Mouse (Mus musculus): ENCODE measurements around the gene Pbrm1. TPM values are rescaled to one million over a fixed set of nuclear protein-coding genes. Genes with fewer than 3 reads are reported as not detected.

Pbrm1 gene
- total RNA-seq, 2 experiments from 2014 or later, result 52.3 to 54.5 TPM

DNA sequence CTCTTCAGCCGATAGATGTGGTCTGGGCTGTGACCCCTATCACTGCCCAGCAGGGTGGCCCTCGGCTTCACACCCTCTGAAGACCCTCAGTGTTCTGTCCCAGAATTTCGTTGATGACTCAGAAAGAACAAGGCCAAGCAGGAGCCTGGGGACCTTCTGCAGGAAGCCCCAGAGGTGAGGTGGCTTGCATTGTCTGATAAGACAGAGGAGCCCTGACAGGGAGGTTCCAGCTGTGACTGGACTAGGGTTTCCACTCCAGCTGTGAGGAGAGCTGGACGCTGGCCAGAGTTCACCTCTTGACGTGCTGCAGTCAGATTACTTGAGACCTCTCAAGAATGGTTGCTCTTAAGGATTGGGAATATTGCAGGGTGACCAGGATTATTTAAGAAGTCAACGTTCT, 113.1 kb downstream of the Pbrm1 start:
- DNase-seq (ENCODE audit: low spot score in 2 of 2), result no peak

DNA sequence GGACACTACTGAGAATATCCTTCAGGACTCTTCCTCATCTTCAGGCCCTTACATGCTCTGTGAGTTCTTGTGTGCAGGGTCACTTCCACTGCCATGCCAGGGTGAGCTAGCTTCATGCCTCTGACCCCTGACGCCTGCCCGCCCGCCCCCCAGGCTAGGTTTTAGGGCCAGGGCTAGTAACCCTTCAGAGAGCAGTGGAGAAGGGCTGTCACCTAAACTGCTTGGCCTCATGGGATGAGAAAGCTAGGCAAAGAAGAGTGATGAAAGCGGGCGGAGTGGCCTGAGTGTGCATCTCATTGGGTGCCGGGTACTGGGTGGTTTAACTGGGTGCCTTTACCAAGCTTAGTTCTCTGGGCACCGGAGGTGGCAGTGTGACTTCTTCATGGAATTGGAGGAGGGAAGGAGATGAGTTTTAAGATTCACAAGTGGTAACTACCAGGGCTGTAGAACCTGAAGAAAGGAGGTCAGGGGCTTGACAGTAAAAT, 113.6 kb downstream of the Pbrm1 start:
- DNase-seq (ENCODE audit: low spot score in 2 of 2), result no peak

- no peak for DNase-seq (ENCODE audit: low spot score in 2 of 2)
Measured at GRCm38 (mm10) chr14:31133023-31133665, 114.2 kb downstream of the Pbrm1 start.

DNA sequence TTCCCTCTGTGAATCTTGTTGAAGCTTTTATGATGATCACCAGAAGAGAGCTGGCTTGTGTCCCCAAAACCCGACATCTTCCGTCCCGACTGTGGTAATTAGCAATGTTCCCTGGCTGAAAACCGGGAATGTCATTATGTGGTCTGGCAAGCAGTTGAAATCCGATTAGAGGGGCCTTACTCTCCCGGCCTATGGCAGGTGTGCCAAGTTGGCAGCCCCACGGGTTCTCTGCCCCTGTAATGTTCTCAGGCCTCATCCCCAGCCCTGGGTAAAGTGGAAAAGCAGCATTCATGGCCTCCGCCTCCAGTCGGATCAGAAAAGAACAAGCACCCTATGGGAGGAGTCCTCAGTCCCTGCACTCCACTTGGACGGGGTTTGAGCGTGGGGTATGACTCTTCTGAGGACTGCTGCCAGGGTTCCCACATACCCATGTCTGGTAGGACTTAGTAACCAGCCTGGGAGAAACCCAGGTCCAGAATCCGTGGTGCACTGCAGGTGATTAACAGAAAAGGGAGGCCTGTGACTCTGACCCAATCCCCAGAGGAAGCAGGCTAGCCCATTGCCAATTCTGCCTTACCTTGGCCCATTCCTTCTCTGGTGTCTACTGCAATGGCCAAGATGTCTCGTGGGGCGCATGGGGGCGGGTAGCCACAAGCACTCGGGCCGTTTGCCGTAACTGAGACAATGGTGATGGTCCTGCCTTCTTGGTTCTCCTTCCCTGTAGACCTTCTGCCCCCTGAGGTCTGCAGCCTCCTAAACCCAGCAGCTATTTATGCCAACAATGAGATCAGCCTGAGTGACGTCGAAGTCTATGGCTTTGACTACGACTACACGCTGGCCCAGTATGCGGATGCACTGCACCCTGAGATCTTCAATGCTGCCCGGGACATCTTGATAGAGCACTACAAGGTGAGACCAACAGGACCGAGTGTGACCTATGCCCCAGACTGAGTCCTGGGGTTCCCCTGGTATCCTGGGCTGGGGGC, 115.4 kb downstream of the Pbrm1 start:
- no peak for DNase-seq (ENCODE audit: low spot score in 2 of 2)

DNA sequence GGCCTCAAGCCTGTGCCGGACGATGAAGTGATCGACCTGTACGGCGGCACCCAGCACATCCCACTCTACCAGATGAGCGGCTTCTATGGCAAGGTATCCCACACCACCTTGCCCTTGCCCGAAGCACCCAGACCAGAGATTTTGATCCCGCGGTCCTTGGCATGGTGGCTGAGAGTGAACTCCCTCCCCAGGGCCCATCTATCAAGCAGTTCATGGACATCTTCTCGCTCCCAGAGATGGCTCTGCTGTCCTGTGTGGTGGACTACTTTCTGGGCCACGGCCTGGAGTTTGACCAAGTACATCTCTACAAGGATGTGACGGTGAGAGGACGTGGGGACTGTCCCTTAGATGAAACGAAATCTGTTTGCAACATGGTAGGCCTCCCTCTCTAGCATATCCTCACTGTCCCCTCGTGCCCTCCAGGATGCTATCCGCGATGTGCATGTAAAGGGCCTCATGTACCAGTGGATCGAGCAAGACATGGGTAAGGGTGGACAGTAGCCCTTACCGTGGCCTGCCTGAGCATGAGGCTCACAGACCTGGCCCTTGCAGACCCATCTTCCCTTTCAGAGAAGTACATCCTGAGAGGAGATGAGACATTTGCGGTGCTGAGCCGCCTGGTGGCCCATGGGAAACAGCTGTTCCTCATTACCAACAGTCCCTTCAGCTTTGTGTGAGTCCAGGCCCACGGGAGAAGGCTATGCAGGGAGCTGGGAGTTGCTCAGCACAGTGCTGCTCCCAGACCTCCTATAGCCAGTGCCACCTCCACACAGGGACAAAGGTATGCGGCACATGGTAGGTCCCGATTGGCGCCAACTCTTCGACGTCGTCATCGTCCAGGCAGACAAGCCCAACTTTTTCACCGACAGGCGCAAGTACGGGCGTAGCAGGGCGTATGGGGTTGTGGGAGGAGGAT, 116.8 kb downstream of the Pbrm1 start:
- DNase-seq (ENCODE audit: low spot score in 2 of 2), result no peak

DNA sequence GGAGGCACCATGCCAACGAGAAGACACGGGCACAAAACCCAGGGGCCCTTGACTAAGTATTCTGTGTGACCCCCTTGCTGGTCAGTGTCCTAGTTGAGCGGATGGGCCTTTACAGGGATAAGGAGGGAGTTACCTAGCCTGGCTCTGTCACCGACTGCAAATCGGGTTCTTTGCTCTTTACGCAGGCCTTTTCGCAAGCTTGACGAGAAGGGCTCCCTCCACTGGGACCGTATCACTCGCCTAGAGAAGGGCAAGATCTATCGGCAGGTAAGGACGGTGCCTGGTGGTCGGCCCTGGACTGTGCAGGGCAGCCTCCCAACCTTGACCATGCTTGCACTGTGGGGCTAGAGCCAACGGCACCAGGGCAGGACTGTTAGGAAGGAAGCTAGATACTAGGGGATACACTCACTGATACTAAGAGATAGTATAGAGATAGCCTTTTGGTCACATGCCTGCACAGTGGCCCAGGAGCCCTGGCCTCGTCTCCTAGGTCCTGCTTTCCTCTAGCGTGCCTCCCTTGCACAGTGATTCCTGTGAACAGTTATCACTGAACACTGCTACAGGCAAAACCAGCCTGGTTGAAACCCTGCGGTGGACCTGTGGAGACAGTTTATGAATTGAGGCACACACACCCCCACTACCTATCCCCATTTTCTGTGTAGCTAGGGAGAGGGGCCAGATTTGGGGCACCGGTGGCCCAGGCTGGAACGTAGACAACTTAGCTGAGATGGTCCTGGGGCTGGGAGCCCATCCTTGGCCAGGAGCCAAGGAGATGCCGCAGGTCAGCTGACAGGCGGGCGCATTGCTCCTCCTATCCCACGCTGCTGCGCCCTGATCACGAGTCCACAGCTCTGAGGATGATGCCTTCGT, 117.7 kb downstream of the Pbrm1 start:
- DNase-seq (ENCODE audit: low spot score in 2 of 2), result no peak

DNA sequence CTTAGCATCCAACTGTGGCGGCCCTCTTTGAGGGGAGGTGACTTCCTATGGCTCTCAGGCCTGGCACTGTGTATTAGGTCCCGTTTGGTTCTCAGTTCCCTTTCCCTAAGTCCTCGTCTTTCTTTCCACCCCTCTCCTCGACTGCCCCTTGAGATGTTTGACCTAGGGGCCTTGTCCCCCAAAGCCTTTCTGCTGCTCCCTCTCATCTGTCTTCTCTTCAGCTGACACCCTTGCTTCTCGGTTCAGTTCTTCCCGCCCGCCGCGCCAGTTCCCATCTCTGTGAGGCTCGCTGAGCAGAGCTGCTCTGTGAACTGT, 118.3 kb downstream of the Pbrm1 start:
- no peak for DNase-seq (ENCODE audit: low spot score in 2 of 2)

DNA sequence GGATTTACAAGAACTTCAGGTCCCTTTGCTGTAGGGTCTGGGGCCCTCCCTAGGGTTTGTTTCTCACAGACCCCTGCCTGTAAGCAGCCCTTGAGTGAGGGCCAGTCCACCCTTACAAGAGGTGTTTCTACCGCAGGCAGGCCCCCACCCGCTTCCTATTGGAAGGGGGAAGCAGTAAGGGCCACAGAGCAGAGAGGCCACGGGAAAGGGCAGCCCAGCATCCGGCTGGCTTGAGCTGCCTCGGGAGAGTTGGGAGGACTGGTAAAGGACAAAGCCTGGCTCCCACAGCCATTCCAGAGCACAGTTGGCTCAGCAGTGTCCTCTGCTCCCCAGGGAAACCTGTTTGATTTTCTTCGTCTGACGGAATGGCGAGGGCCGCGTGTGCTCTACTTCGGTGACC, 118.9 kb downstream of the Pbrm1 start:
- DNase-seq (ENCODE audit: low spot score in 2 of 2), result no peak

DNA sequence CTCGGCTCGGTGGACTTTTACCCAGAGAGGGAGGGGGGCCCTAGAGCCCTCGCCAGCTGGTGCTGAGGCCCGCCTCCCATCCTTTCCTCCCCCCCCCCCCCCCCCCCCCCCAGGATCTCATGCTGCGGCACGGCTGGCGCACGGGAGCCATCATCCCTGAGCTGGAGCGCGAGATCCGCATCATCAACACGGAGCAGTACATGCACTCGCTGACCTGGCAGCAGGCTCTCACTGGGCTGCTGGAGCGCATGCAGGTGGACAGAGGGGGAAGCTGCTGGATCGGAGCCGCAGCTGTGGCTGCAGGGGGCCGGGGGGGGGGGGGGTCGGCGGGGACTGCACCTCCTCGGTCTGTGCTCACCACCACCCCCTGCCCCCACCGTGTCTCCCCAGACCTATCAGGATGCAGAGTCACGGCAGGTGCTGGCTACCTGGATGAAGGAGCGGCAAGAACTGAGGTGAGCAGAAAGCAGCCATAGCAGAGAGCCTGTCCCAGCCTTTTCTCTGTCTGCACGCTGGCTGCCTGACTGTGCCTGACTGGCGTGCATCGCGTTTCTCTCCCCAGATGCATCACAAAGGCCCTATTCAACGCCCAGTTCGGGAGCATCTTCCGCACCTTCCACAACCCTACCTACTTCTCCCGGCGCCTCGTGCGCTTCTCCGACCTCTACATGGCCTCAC, 119.4 kb downstream of the Pbrm1 start:
- no peak for DNase-seq (ENCODE audit: low spot score in 2 of 2)

- DNase-seq (ENCODE audit: low spot score in 2 of 2), result no peak
Measured at GRCm38 (mm10) chr14:31138897-31139429, 120.0 kb downstream of the Pbrm1 start.

GRCm38 (mm10) chr14:31139666-31140065, 120.7 kb downstream of the Pbrm1 start:
- no peak for DNase-seq (ENCODE audit: low spot score in 2 of 2)

DNA sequence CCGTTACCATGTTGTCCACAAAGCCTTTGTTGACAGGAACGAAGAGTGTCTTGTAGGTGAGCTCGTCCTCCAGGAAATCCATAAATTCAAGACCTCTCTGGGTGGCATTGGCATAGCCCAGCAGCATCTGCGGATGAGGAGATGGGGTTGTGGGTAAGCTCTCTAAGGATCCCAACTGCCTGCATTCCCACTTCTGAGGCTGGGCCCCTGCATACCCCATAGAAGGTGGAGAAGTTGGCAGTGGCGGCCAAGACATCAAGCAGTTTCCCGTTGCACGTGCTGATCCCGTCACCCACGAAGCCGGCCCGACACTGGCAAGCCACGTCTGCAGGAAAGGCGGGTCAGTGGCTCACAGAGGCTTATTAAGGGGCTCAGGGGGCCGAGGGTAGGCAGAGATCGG, 121.2 kb downstream of the Pbrm1 start:
- no peak for DNase-seq (ENCODE audit: low spot score in 2 of 2)

DNA sequence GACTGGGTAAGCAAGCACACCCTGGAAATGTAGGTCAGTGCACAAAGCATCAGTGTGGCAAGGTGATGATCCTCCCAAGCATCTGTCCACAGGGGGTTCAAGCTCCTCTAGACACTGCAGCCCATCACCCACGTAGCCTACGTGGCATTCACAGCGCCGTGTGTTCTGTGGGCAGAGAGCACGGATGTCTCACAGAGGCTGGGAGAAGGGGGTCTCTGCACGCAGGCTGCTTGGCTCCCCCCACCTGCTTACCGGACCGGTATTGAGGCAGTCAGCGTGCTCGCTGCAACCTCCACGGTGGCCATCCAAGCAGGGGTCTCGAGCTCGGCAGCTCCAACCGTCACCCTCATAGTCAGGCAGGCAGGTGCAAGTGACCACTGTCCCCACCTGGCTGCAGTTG, 122.1 kb downstream of the Pbrm1 start:
- no peak for DNase-seq (ENCODE audit: low spot score in 2 of 2)

DNA sequence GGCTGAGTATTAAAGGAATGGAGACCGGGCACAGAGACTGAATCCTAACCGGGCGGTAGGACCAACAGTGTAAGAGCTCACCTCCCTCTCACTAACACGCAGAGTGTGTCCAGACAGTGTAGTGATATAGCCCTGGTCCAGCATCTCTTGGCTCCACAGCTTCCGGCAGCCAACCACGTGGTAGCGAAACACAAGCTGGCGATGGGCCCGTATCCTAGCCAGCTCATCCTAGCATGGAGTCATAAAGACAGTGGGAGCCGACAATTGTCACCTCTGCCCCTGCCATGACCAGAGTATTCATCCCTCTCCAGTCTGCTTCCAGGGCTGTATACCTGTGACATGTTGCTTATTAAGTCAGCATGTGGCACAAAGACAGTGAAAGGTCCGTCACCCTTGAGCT, 126.8 kb downstream of the Pbrm1 start:
- no peak for DNase-seq (ENCODE audit: low spot score in 2 of 2)

- DNase-seq (ENCODE audit: low spot score in 2 of 2), result no peak
Measured at GRCm38 (mm10) chr14:31160196-31161150, 141.5 kb downstream of the Pbrm1 start.

- DNase-seq (ENCODE audit: low spot score in 2 of 2), result no peak
Measured at GRCm38 (mm10) chr14:31161191-31161590, 142.3 kb downstream of the Pbrm1 start.

GRCm38 (mm10) chr14:31161638-31162037, 142.7 kb downstream of the Pbrm1 start:
- DNase-seq (ENCODE audit: low spot score in 2 of 2), result no peak

DNA sequence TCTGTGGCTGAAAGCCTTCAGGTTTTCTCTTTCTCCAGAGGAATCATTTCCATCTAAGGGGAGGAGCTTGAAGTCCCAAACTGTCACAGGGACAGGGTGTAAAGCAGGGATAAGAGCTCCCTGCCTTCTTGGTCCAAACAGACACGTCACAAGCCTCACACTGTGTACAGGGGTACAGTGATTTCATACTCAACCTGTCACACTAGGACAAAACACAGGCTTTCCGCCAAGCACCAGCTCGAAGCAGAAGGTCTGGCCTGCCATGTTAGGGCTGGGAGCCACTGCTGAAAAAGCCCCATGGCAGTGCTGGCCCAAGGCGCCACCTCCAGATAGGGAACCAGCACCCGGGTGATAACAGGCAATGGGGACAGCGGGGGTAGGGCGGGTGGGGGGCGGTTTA, 145.1 kb downstream of the Pbrm1 start:
- no peak for DNase-seq (ENCODE audit: low spot score in 2 of 2)
